In the genomic region with DNA sequence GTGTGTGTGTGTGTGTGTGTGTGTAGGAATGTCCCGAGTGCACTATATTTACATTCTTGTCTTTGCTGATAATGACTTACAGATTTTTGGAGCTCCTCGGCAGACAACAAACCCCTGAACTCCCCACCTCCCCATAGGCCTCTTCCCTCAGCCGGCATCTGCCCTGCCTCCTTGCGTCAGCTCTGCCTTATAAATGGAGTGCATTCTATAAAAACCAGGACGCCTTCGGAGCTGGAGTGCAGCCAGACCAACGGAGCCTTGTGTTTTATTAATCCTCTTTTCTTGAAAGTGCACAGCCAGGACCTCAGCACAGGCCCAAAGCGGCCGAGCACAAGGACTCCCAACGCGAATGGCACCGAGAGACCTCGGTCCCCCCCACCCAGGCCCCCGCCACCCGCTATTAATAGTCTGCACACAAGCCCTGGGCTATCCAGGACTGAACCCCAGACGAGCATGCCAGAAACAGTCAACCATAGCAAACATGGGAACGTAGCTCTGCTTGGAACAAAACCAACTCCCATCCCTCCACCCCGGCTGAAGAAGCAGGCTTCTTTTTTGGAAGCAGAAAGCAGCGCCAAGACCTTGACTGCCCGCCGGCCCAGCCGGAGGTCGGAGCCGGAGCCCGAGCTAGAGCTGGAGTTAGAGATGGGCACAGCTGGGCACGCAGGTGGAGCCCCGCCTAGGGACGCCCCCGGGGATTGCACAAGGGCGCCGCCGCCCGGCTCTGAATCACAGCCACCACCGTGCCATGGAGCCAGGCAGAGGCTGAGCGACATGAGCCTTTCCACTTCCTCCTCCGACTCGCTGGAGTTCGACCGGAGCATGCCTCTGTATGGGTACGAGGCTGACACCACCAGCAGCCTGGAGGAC, we compare ENCODE assay signal across 8 mouse cellular contexts. TPM values are rescaled to one million over a fixed set of nuclear protein-coding genes. Genes with fewer than 3 reads are reported as not detected.
A peak's percentile ranks its signal among the peaks of the same experiment; 100 is the strongest.
DNase-seq lines count a peak whose midpoint lies in the region; ATAC-seq and TF ChIP-seq lines count a peak whose summit lies in the region.

No protein-coding gene starts in this region.

- peak in 1 of 2 experiments; percentile 13 for DNase-seq in spleen, adult 2 months (ENCODE audit: low read depth in 1 of 2, low spot score in 2 of 2)
- DNase-seq in spleen, postnatal 14 days (ENCODE audit: low spot score in 2 of 2): no peak
- DNase-seq in forebrain, embryonic 10.5 days (ENCODE audit: extremely low spot score, low spot score): peak; percentile 65
- peak; percentile 90 for DNase-seq in kidney, postnatal 10 days
- DNase-seq in liver, adult 2 months (ENCODE audit: extremely low read depth, low read depth, low spot score): no peak
- peak; percentile 71 to 77 for DNase-seq in monocyte, adult 2 months (ENCODE audit: low read depth in 1 of 2, low spot score in 2 of 2)

- no peak for TF ChIP-seq CTCF in spleen, adult 2 months (IDR thresholded peaks at IDR 0.05; ENCODE audit: extremely low read depth, insufficient read depth, insufficient read length, insufficient replicate concordance)
- no peak for TF ChIP-seq CTCF in liver, adult 2 months (IDR thresholded peaks at IDR 0.05; ENCODE audit: low read depth, low read length)

- no peak for TF ChIP-seq POLR2A in spleen, adult 2 months (IDR thresholded peaks at IDR 0.05; ENCODE audit: low read depth, low read length)
- TF ChIP-seq POLR2A in liver, adult 2 months (IDR thresholded peaks at IDR 0.05; ENCODE audit: extremely low read depth, insufficient read depth, low read length): no peak

- no peaks in the 10 kb centered on the region for H3K27me3 ChIP-seq in spleen, adult 2 months (ENCODE audit: control insufficient read depth, insufficient read depth, low read length)
- H3K27me3 ChIP-seq in forebrain, embryonic 10.5 days (ENCODE audit: poor library complexity, severe bottlenecking): peaks cover 13% of the 10 kb centered on the region; the same call in 1 of the 2 replicates
- no peaks in the 10 kb centered on the region for H3K27me3 ChIP-seq in heart, embryonic 13.5 days (replicated peaks)
- H3K27me3 ChIP-seq in liver, adult 2 months (ENCODE audit: control insufficient read depth, insufficient read depth, low read length): no peaks in the 10 kb centered on the region
- no peaks in the 10 kb centered on the region for H3K27me3 ChIP-seq in stomach, embryonic 15.5 days (replicated peaks)

- no peaks in the 10 kb centered on the region for H3K36me3 ChIP-seq in spleen, adult 2 months (ENCODE audit: control insufficient read depth, insufficient read depth, low read length)
- no peaks in the 10 kb centered on the region for H3K36me3 ChIP-seq in forebrain, embryonic 10.5 days (replicated peaks)
- peaks cover 13% of the 10 kb centered on the region; the same call in 1 of the 2 replicates for H3K36me3 ChIP-seq in heart, embryonic 13.5 days
- 0 out of 2 replicates have a peak, but pooled peaks cover 4% of the 10 kb centered on the region for H3K36me3 ChIP-seq in liver, adult 2 months (ENCODE audit: control insufficient read depth, insufficient read depth, low read length)
- H3K36me3 ChIP-seq in stomach, embryonic 15.5 days: no peaks in the 10 kb centered on the region

- H3K79me2 ChIP-seq in liver, adult 2 months (ENCODE audit: control insufficient read depth, insufficient read depth, low read length): no peaks in the 10 kb centered on the region

- peak; percentile 77 for ATAC-seq in heart, embryonic 13.5 days (ENCODE audit: extremely low read depth, insufficient number of reproducible peaks, low FRiP score, low TSS enrichment)
- ATAC-seq in stomach, embryonic 15.5 days (ENCODE audit: insufficient read depth, low FRiP score, low read depth): peak; percentile 79

- no peaks in the 10 kb centered on the region for H3K4me1 ChIP-seq in spleen, adult 2 months (ENCODE audit: control insufficient read depth, insufficient read depth, insufficient read length)
- H3K4me1 ChIP-seq in forebrain, embryonic 10.5 days: peaks cover 48% of the 10 kb centered on the region
- peaks cover 65% of the 10 kb centered on the region for H3K4me1 ChIP-seq in heart, embryonic 13.5 days
- H3K4me1 ChIP-seq in liver, adult 2 months (ENCODE audit: control insufficient read depth, insufficient read depth, low read length): peaks cover 12% of the 10 kb centered on the region
- peaks cover 20% of the 10 kb centered on the region for H3K4me1 ChIP-seq in stomach, embryonic 15.5 days

- H3K9ac ChIP-seq in heart, embryonic 13.5 days: peak overlapping the region; percentile 85
- no peak overlapping the region for H3K9ac ChIP-seq in liver, adult 2 months (ENCODE audit: low read depth, low read length)
- H3K9ac ChIP-seq in stomach, embryonic 15.5 days: peak overlapping the region; percentile 4; the same call in 1 of the 2 replicates

- H3K27ac ChIP-seq in spleen, adult 2 months (ENCODE audit: insufficient read depth, low read length): peak overlapping the region; percentile 25; the same call in 1 of the 2 replicates
- H3K27ac ChIP-seq in forebrain, embryonic 10.5 days: peak overlapping the region; percentile 85
- H3K27ac ChIP-seq in heart, embryonic 13.5 days (replicated peaks): peak overlapping the region; percentile 98
- H3K27ac ChIP-seq in liver, adult 2 months (replicated peaks; ENCODE audit: insufficient read depth, low read depth, low read length): peak overlapping the region; percentile 14
- H3K27ac ChIP-seq in stomach, embryonic 15.5 days: peak overlapping the region; percentile 96

- H3K4me2 ChIP-seq in heart, embryonic 13.5 days: peak overlapping the region; percentile 80
- peak overlapping the region; percentile 61 for H3K4me2 ChIP-seq in stomach, embryonic 15.5 days

- peak overlapping the region; percentile 25; the same call in 1 of the 2 replicates for H3K4me3 ChIP-seq in spleen, adult 2 months (ENCODE audit: extremely low read depth, insufficient read depth, insufficient read length)
- H3K4me3 ChIP-seq in forebrain, embryonic 10.5 days: peak overlapping the region; percentile 52
- H3K4me3 ChIP-seq in heart, embryonic 13.5 days: peak overlapping the region; percentile 61
- H3K4me3 ChIP-seq in liver, adult 2 months (ENCODE audit: insufficient read depth, low read depth, low read length): peak overlapping the region; percentile 19; the same call in 1 of the 2 replicates
- peak overlapping the region; percentile 48 for H3K4me3 ChIP-seq in stomach, embryonic 15.5 days (replicated peaks)

- no peaks in the 10 kb centered on the region for H3K9me3 ChIP-seq in forebrain, embryonic 10.5 days
- H3K9me3 ChIP-seq in heart, embryonic 13.5 days: no peaks in the 10 kb centered on the region
- no peaks in the 10 kb centered on the region for H3K9me3 ChIP-seq in stomach, embryonic 15.5 days

- WGBS in spleen, adult 2 months: 67% methylated on average over 40 of the region's 40 CpGs
- 9% methylated on average over 40 of the region's 40 CpGs for WGBS in forebrain, embryonic 10.5 days
- WGBS in heart, embryonic 13.5 days: 7% methylated on average over 40 of the region's 40 CpGs
- WGBS in liver, adult 2 months: 48% methylated on average over 40 of the region's 40 CpGs
- 8% methylated on average over 40 of the region's 40 CpGs for WGBS in stomach, embryonic 15.5 days

RNA-seq across cellular contexts. Expression of a gene that starts 41.7 kb away (rescaled TPM):
- 7.9 and 10.1 TPM in 2 replicates for polyA plus RNA-seq in spleen, adult 2 months (2012; rRNA removed)
- polyA plus RNA-seq in forebrain, embryonic 10.5 days (2016; fragmentation: Nextera tagmentation; extraction: Ambion mirVana): 155 and 167 TPM in 2 replicates
- 145 and 181 TPM in 2 replicates for polyA plus RNA-seq in heart, embryonic 13.5 days (2015; fragmentation: Nextera tagmentation; extraction: Ambion mirVana)
- total RNA-seq in liver, adult 2 months (2014; rRNA removed): 25.8 and 29.2 TPM in 2 replicates
- polyA plus RNA-seq in liver, adult 2 months (2012; rRNA removed): 14.4 and 14.6 TPM in 2 replicates
- polyA plus RNA-seq in stomach, embryonic 15.5 days (2015; fragmentation: Nextera tagmentation; extraction: Ambion mirVana): 153 and 164 TPM in 2 replicates

Comparison
In these comparisons a context has a peak if more than half of its experiments do, and no peak if none do; other contexts are left out.
1. DNase-seq: peak in forebrain, embryonic 10.5 days (single experiment), kidney, postnatal 10 days (single experiment) and monocyte, adult 2 months (2 of 2); none in spleen, postnatal 14 days (0 of 2) and liver, adult 2 months (single experiment).
2. H3K27ac ChIP-seq: peak in every context shown above with its lines; median percentile 98 in heart, embryonic 13.5 days; 96 in stomach, embryonic 15.5 days; 85 in forebrain, embryonic 10.5 days; 25 in spleen, adult 2 months; 14 in liver, adult 2 months.
3. Peak in every context shown above with its lines, with median percentiles within 50 percentile points of each other: H3K4me3 ChIP-seq.